8 mouse cellular contexts compared by ENCODE assay signal in the genomic region with DNA sequence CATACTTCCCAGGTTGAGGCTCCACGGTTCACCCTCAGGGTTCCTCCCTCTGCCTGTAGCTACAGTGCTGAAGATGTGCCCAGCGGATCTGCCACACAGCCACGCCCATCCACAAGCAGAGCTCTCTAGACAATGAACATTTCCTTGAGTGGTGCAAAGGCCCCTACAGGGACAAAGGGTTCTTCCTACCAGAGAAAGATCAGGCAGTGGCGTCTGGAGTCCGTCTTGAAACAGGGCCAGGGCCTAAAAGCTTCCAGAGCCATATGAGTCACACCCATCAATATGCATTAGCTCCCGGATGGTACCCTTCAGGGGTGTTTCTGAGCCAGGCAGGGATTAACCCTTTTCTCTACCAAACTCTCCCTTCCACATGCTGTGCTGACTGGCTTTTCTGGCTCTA. TPM values are rescaled to one million over a fixed set of nuclear protein-coding genes. Genes with fewer than 3 reads are reported as not detected.
A peak's percentile ranks its signal among the peaks of the same experiment; 100 is the strongest.
DNase-seq lines count a peak whose midpoint lies in the region; ATAC-seq and TF ChIP-seq lines count a peak whose summit lies in the region.

No protein-coding gene starts in this region.

- no peak overlapping the region for H3K4me2 ChIP-seq in kidney, embryonic 16.5 days (replicated peaks; ENCODE audit: low read depth, low read length)
- H3K4me2 ChIP-seq in midbrain, embryonic 16.5 days (ENCODE audit: low read length) = no peak overlapping the region

- H3K27ac ChIP-seq in heart, adult 2 months = peak overlapping the region; percentile 49
- H3K27ac ChIP-seq in kidney, embryonic 16.5 days (ENCODE audit: low read length) = peak overlapping the region; percentile 39; the same call in 1 of the 2 replicates
- H3K27ac ChIP-seq in midbrain, embryonic 16.5 days (ENCODE audit: low read length) = 0 out of 2 replicates have a peak overlapping the region, but pooled peaks have one; percentile 10

- intact Hi-C loops in heart, adult 2 months (cut with DNase I) = no loop called here

- H3K4me1 ChIP-seq in heart, adult 2 months (ENCODE audit: control insufficient read depth, insufficient read depth, low read length) = peaks cover 19% of the 10 kb centered on the region
- H3K4me1 ChIP-seq in kidney, embryonic 16.5 days (ENCODE audit: insufficient read depth, low read length) = peaks cover 31% of the 10 kb centered on the region
- H3K4me1 ChIP-seq in midbrain, embryonic 16.5 days (ENCODE audit: control insufficient read depth, insufficient read depth, low read length) = peaks cover 2% of the 10 kb centered on the region; the same call in 1 of the 2 replicates

- ATAC-seq in kidney, embryonic 16.5 days (ENCODE audit: low FRiP score, low TSS enrichment) = 0 out of 2 replicates have a peak, but pooled peaks have one; percentile 24
- ATAC-seq in midbrain, embryonic 16.5 days = peak; percentile 48; the same call in 1 of the 2 replicates
- ATAC-seq in megakaryocyte-erythroid progenitor cell, adult 5-6 weeks (replicated peaks; ENCODE audit: low FRiP score, low TSS enrichment, poor library complexity, severe bottlenecking) = no peak

- TF ChIP-seq POLR2A in heart, adult 2 months (IDR thresholded peaks at IDR 0.05; ENCODE audit: insufficient read depth, low read depth, low read length) = no peak

- no peaks in the 10 kb centered on the region for H3K79me2 ChIP-seq in heart, adult 2 months (replicated peaks; ENCODE audit: control insufficient read depth, insufficient read depth, low read length)

- H3K9ac ChIP-seq in heart, adult 2 months (ENCODE audit: low read depth, low read length) = no peak overlapping the region
- no peak overlapping the region for H3K9ac ChIP-seq in kidney, embryonic 16.5 days (replicated peaks; ENCODE audit: low read length)
- no peak overlapping the region for H3K9ac ChIP-seq in midbrain, embryonic 16.5 days (ENCODE audit: low read depth, low read length)

- peak; percentile 29 for DNase-seq in embryo, embryonic 10 days (ENCODE audit: low spot score)
- DNase-seq in embryo, embryonic 9.5 days (ENCODE audit: extremely low spot score) = no peak
- peak; percentile 47 for DNase-seq in cerebellum, adult 8-10 months
- peak; percentile 39 to 58 for DNase-seq in heart, adult 2 months
- DNase-seq in spleen, postnatal 10 days (ENCODE audit: low spot score in 2 of 2) = no peak

- TF ChIP-seq EP300 in heart, adult 2 months (IDR thresholded peaks at IDR 0.05; ENCODE audit: insufficient read depth, low read depth, low read length) = 0 out of 2 replicates have a peak, but pooled peaks have one; percentile 11

- no peak for TF ChIP-seq CTCF in heart, adult 2 months (IDR thresholded peaks at IDR 0.05)

- WGBS in heart, adult 2 months = 25% methylated on average over 6 of the region's 6 CpGs
- 33% methylated on average over 6 of the region's 6 CpGs for WGBS in kidney, embryonic 16.5 days
- WGBS in midbrain, embryonic 16.5 days = 8% methylated on average over 6 of the region's 6 CpGs

- H3K4me3 ChIP-seq in heart, adult 2 months = no peak overlapping the region
- H3K4me3 ChIP-seq in kidney, embryonic 16.5 days (ENCODE audit: low read length) = no peak overlapping the region
- no peak overlapping the region for H3K4me3 ChIP-seq in midbrain, embryonic 16.5 days (ENCODE audit: low read depth, low read length)

- H3K27me3 ChIP-seq in heart, adult 2 months (ENCODE audit: control insufficient read depth, insufficient read depth, low read length) = no peaks in the 10 kb centered on the region
- no peaks in the 10 kb centered on the region for H3K27me3 ChIP-seq in kidney, embryonic 16.5 days (ENCODE audit: insufficient read depth, low read length)
- no peaks in the 10 kb centered on the region for H3K27me3 ChIP-seq in midbrain, embryonic 16.5 days (ENCODE audit: control insufficient read depth, insufficient read depth, low read depth, low read length)

- no peaks in the 10 kb centered on the region for H3K36me3 ChIP-seq in heart, adult 2 months (ENCODE audit: control insufficient read depth, insufficient read depth, low read length)
- no peaks in the 10 kb centered on the region for H3K36me3 ChIP-seq in kidney, embryonic 16.5 days (ENCODE audit: insufficient read depth, low read length)
- H3K36me3 ChIP-seq in midbrain, embryonic 16.5 days (ENCODE audit: control insufficient read depth, insufficient read depth, low read length) = no peaks in the 10 kb centered on the region

- H3K9me3 ChIP-seq in kidney, embryonic 16.5 days (ENCODE audit: low read length) = no peaks in the 10 kb centered on the region
- H3K9me3 ChIP-seq in midbrain, embryonic 16.5 days (replicated peaks; ENCODE audit: control insufficient read depth, low read length, poor library complexity, severe bottlenecking) = no peaks in the 10 kb centered on the region

RNA-seq across cellular contexts. Expression of gene Pcbp3, which starts 59.1 kb away (rescaled TPM):
- total RNA-seq in heart, adult 2 months (2021) = 1 to 10 TPM; 3.8 TPM
- 4.0 and 4.9 TPM in 2 replicates for polyA plus RNA-seq in heart, adult 2 months (2012; rRNA removed)
- polyA plus RNA-seq in kidney, embryonic 16.5 days (2015; fragmentation: Nextera tagmentation; extraction: Ambion mirVana) = 53.2 and 54.4 TPM in 2 replicates
- 68.8 and 78.8 TPM in 2 replicates for polyA plus RNA-seq in midbrain, embryonic 16.5 days (2015; fragmentation: Nextera tagmentation; extraction: Ambion mirVana)
- 16.8 and 20.1 TPM in 2 replicates for total RNA-seq in megakaryocyte-erythroid progenitor cell, adult 5-6 weeks (2014; fragmentation: Nextera tagmentation)
- total RNA-seq in megakaryocyte-erythroid progenitor cell, adult 5-6 weeks (2017) = 11.1 and 15.5 TPM in 2 replicates

Comparison
In these comparisons a context has a peak if more than half of its experiments do, and no peak if none do; other contexts are left out.
1. DNase-seq: peak in embryo, embryonic 10 days (single experiment), cerebellum, adult 8-10 months (single experiment) and heart, adult 2 months (2 of 2); none in embryo, embryonic 9.5 days (single experiment) and spleen, postnatal 10 days (0 of 2).
2. Peak in every context shown above with its lines, with median percentiles within 50 percentile points of each other: H3K27ac ChIP-seq.